Mouse (Mus musculus): ENCODE measurements at regions not wholly inside any gene's neighbourhood (a gene's known extent, or its start where the extent isn't known, plus 50 kb on each side); places are given as distances from the start of the nearest gene placed in this dataset.
A peak's percentile ranks its signal among the peaks of the same experiment; 100 is the strongest.

DNA sequence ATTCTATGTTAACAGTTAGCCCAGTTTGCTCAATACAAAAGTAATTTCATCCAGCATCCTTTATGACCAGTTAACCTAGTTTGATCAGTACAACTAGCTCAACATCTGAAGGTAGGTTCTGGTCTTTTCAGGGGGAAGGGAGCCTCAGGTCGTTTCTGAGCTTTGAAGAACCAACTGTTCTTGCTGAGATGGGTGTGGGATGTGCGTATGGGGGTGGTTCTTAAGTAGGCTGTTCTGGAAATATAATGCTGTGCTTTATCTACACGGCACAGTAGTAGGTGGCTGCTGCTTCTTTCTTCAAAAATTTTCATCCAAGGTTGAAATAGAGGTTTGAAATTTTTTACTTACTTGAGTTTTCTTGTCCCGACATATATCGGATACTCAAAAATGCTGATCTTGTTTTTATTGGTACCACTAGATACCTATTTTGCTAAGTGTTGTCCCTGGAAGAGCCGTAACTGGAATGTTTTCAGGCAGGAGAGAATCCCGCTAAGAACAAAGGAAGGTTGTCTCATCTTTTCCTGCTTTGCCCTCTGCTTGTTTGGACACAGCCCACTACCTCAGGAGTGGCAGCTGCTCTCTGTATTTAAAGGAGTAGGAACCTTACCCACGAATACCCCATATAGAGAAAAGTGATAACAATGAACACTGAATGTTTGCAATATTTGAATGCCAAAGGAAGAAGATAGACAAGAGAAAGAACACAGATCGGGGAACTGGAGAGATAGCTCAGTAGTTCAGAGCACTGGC is 275.5 kb downstream of the Cdh10 start:
- DNase-seq (ENCODE audit: low spot score in 2 of 2): no peak

DNA sequence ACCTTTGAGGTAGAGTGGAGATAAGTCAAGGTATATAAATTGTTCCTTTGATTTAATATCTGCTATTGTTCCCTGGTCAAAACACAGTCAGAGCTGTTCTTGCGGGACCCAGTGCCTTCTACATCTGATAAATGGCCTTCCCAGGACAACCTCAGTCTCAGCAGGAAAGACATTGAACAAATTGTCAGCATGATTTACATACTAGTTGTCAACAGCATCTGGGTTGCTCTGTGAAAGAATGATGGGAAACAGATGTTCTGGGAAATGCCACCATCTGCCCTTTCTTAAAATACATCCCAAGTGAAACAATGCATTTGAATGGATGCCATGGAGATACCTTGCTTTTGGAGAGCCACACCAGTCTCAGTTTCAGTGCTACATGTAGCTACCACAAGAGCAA is 296.2 kb downstream of the Cdh10 start:
- no peak for DNase-seq (ENCODE audit: low spot score in 2 of 2)

DNA sequence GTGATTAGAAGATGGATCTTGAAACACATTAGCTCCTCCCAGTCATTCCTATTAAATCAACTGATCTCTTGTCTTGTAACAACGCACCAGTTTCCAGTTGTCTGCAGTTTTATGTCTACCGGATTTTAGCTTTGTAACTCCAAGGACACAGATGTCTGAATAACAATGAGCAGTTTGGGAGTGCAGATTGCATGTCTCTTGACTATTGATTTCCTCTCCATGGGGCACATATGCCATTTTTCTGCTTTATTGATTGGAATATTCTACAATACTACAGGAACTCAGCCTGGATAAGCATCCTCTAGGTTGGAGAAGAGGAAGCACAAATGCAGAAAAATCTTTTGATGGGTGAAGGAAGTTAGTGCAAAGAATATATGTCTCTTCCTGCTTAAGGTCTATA is 300.2 kb downstream of the Cdh10 start:
- no peak for DNase-seq (ENCODE audit: low spot score in 2 of 2)

DNA sequence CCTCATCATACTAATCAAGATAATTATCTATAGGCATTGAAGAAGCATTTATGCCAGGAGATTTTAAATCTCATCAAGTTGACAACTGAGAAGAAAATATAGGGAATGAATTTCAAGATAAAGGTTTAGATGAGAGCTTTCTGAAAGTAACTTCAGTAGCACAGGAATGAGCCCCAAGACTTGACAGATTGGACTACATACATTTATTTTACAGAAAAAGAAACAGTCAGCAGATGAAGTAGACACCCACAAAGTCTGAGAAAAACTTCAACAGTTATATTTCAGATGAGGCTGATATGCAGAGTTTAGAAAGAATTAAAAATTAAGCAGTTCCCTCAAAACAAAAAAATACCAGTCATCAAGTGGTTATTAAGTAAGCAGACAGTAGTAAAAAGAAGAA is 308.7 kb downstream of the Cdh10 start:
- no peak for DNase-seq (ENCODE audit: low spot score in 2 of 2)

DNA sequence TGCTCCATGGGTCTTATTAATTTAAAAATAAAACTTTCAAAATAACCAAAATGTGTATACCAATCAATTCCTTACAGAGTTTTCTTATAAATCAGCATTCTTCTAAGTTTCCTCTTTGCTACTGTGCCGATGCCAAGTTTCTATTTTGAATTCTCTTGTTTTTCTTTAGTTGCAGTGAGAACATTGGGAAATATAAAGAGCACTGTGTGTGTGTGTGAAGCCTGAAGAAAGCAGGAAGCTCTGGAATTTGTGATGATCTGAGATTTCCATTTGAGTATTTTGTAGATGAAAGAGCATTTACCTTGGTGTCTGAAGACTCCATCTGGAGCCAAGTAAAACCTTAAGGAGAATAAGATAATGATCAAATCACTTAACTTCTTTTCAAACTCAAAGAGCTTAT is 310.6 kb downstream of the Cdh10 start:
- no peak for DNase-seq (ENCODE audit: low spot score in 2 of 2)

DNA sequence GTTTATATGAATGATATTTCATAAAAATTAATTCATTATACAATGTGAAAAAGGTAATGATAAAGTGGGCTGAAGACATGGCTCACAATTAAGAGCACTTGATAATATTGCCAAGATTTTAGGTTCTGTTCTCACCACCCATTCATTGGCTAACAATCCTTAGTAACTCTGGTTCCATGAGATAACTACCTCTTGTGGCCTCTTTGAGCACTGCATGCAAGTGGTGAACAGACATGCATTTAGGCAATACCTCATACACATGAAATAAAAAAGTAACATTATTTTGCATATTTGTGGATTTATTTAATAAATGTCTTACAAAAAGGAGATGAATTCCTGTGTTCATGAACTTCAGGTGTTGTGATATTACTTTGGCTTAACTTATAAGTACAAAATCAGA is 334.9 kb downstream of the Cdh10 start:
- no peak for DNase-seq (ENCODE audit: low spot score in 2 of 2)

DNA sequence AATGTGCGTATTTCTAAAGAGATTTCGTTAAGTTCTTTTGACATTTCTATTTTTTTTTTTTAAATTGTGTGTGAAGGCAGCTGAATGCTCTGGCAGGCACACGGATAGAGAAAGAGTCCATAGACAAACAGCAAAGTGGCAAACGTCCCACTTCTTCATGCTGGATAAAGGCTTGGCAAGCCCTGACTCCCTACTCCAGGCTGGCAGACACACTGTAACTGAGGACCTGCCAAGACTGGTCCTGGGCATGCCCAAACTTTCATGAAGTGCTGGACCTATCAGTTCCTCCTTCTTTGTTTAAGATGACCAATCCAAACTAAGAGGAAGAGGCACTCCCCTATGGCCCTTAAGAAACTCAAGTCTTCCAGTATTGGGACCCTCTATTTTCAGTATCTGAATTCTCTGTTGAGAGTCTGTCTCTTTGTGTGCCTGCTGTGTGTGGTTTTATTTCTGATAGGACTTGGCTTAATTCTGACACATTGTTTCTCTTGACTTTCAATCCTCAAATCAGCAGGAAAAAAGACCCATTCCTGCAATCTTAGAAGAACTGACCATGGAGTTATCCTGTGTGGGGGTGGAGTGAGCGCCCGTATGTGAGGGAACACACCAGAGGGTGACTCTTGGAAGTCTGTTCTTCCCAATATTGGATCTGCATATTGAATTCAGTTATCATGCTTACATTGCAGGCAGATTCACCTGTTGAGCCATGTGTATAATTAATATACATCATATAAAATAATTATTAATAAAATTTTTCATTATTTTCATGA is 343.6 kb downstream of the Cdh10 start:
- peak; percentile 80 to 84 for DNase-seq (ENCODE audit: low spot score in 2 of 2)

DNA sequence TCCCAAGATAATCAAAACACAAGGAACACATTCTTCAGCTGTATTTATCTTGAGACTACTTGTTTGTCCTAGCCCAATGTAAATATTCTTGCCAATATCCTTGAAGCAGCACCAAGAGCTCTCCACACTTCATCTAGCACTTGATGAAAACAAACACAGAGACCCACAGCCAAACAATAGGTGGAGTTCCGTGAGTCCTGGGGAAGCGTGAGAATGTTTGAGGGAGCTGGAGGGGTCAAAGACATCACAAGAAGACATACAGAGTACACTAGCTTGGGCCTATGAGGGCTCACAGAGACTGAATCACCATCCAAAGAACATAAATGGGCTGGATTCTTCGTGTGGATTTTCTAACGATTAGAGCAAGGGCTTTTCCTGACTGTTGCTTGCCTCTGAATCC is 356.7 kb downstream of the Cdh10 start:
- no peak for DNase-seq (ENCODE audit: low spot score in 2 of 2)
